Mouse (Mus musculus) lung, postnatal 0 days (tissue): ENCODE results near the gene Myzap.

ENCODE experiments used
- CTCF ChIP-seq: IDR thresholded peaks from 2 replicates; pipeline ENCODE4 v1.5.1; 2016; ENCODE audit warnings: antibody characterized with exemption, mild to moderate bottlenecking
- EP300 ChIP-seq: IDR thresholded peaks from 2 replicates; pipeline ENCODE4 v1.6.1; 2016; ENCODE audit warnings: antibody characterized with exemption, mild to moderate bottlenecking, control low read depth

DNA sequence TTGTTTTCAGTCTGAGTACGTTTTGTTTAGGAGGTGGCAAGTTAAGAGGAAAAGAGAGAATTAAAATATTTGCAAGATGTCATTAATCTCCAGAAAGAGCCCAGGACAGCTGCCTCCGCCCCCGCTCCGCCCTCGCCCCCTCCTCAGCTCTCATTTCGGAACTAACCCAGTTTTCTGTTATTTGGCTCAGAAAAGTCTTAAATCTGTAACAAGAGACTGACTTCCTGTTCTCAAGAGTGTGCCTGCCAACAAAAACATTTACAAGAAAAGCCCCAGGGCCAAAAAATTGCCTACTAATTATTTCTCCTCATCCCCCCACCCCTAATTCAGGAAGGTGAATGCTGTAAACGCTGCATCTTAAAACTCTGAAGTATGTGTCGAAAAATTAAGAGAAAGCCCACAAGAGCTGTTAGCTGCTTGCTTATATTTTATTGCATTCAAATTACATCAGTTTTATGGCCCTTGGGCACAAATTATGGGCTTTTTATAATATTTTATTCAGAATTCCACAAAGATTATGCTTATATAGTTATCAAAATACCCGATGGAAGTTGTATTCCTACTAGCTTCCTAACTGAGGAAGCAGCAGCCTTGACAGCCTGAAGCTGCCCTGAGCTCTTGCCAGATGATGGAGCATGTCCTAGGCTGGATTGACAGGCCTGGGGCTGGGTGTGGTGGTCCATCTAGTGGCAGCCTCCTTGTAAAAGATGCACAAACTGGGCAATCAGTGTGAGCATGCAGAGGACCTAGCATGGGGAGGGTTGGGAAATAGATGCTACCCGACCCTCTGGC lies 93.6 kb downstream of the Myzap start:
- TF ChIP-seq CTCF, result peak; percentile 16; the same call in 1 of the 2 replicates
- no peak for TF ChIP-seq EP300
